In the genomic region with DNA sequence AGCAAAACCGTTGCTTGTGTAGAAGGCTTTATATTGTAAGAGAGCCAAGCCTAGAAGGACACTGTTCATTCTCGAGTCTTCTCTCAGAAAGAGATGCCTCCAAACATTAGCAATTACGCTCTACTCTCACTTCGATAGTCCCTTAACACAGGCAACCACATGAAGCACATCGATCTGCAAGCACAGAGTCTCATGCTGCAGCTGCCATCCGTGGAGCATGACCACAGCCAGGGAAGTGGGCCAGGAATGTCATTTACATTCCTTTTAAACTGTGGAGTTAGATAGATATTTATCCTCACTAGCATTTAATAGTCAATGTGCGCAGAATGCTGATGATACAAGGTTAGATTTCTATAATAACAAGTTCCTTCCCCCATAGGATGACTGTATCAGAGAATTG, we compare ENCODE assay signal across 18 mouse cellular contexts. TPM values are rescaled to one million over a fixed set of nuclear protein-coding genes. Genes with fewer than 3 reads are reported as not detected.
DNase-seq lines count a peak whose midpoint lies in the region; ATAC-seq and TF ChIP-seq lines count a peak whose summit lies in the region.
"Had no signal": no experiment of that assay in that cellular context is flagged by ENCODE, and none has a peak within 500 bp of the region (broad histone marks: within the 10 kb centered on the region; RNA-seq: fewer than 3 reads in every experiment).

No protein-coding gene starts in this region.

- H3K4me3 ChIP-seq in forebrain, embryonic 16.5 days (replicated peaks; ENCODE audit: low read length) = no peak overlapping the region
- no peak overlapping the region for H3K4me3 ChIP-seq in forebrain, embryonic 13.5 days
- no peak overlapping the region for H3K4me3 ChIP-seq in midbrain, embryonic 12.5 days
- no peak overlapping the region for H3K4me3 ChIP-seq in midbrain, embryonic 10.5 days
- no peak overlapping the region for H3K4me3 ChIP-seq in embryonic fibroblast, embryonic 13.5 days (ENCODE audit: insufficient read depth, low read length)
- no peak overlapping the region for H3K4me3 ChIP-seq in neural tube, embryonic 14.5 days (ENCODE audit: low read depth, low read length)
- H3K4me3 ChIP-seq: embryonic facial prominence, embryonic 13.5 days; intestine, embryonic 15.5 days; lung, embryonic 15.5 days had no signal

- no peaks in the 10 kb centered on the region for H3K27me3 ChIP-seq in forebrain, embryonic 16.5 days (replicated peaks; ENCODE audit: control insufficient read depth, insufficient read depth, low read length)
- H3K27me3 ChIP-seq in forebrain, embryonic 13.5 days = no peaks in the 10 kb centered on the region
- no peaks in the 10 kb centered on the region for H3K27me3 ChIP-seq in midbrain, embryonic 12.5 days
- no peaks in the 10 kb centered on the region for H3K27me3 ChIP-seq in midbrain, embryonic 10.5 days (ENCODE audit: low read depth, poor library complexity, severe bottlenecking)
- no peaks in the 10 kb centered on the region for H3K27me3 ChIP-seq in neural tube, embryonic 14.5 days (ENCODE audit: control insufficient read depth, insufficient read depth, low read length)
- H3K27me3 ChIP-seq: embryonic facial prominence, embryonic 13.5 days; intestine, embryonic 15.5 days; lung, embryonic 15.5 days had no signal

- 70% methylated on average over 7 of the region's 7 CpGs for WGBS in forebrain, embryonic 16.5 days
- 84% methylated on average over 7 of the region's 7 CpGs for WGBS in forebrain, embryonic 13.5 days
- WGBS in midbrain, embryonic 12.5 days = 85% methylated on average over 7 of the region's 7 CpGs
- WGBS in midbrain, embryonic 10.5 days = 89% methylated on average over 7 of the region's 7 CpGs
- 59% methylated on average over 7 of the region's 7 CpGs for WGBS in neural tube, embryonic 14.5 days

- no peak overlapping the region for H3K4me2 ChIP-seq in forebrain, embryonic 16.5 days (ENCODE audit: low read length)
- no peak overlapping the region for H3K4me2 ChIP-seq in forebrain, embryonic 13.5 days
- H3K4me2 ChIP-seq in midbrain, embryonic 12.5 days (replicated peaks) = no peak overlapping the region
- no peak overlapping the region for H3K4me2 ChIP-seq in neural tube, embryonic 14.5 days (ENCODE audit: low read depth, low read length)
- H3K4me2 ChIP-seq: embryonic facial prominence, embryonic 13.5 days; intestine, embryonic 15.5 days; lung, embryonic 15.5 days had no signal

- no peak overlapping the region for H3K27ac ChIP-seq in forebrain, embryonic 16.5 days (ENCODE audit: low read length)
- no peak overlapping the region for H3K27ac ChIP-seq in forebrain, embryonic 13.5 days
- H3K27ac ChIP-seq in midbrain, embryonic 12.5 days (replicated peaks) = peak overlapping the region; percentile 39
- H3K27ac ChIP-seq in midbrain, embryonic 10.5 days (replicated peaks) = no peak overlapping the region
- H3K27ac ChIP-seq in embryonic fibroblast, embryonic 13.5 days (ENCODE audit: insufficient read depth, low read length) = peak overlapping the region; percentile 7
- peak overlapping the region; percentile 13; the same call in 1 of the 2 replicates for H3K27ac ChIP-seq in neural tube, embryonic 14.5 days (ENCODE audit: low read depth, low read length)
- H3K27ac ChIP-seq: embryonic facial prominence, embryonic 13.5 days; intestine, embryonic 15.5 days; lung, embryonic 15.5 days had no signal

- no peaks in the 10 kb centered on the region for H3K9me3 ChIP-seq in forebrain, embryonic 16.5 days (ENCODE audit: control insufficient read depth, low read length)
- H3K9me3 ChIP-seq in forebrain, embryonic 13.5 days (replicated peaks) = peaks cover 4% of the 10 kb centered on the region; the same call in 1 of the 2 replicates
- H3K9me3 ChIP-seq in midbrain, embryonic 12.5 days = 0 out of 2 replicates have a peak, but pooled peaks cover 9% of the 10 kb centered on the region
- H3K9me3 ChIP-seq in midbrain, embryonic 10.5 days (replicated peaks) = no peaks in the 10 kb centered on the region; the same call in 1 of the 2 replicates
- H3K9me3 ChIP-seq in neural tube, embryonic 14.5 days (ENCODE audit: control insufficient read depth, low read length) = peaks cover 3% of the 10 kb centered on the region; the same call in 1 of the 2 replicates
- H3K9me3 ChIP-seq: G1E; intestine, embryonic 15.5 days; lung, embryonic 15.5 days had no signal

- no peak for TF ChIP-seq POLR2A in embryonic fibroblast, embryonic 13.5 days (IDR thresholded peaks at IDR 0.05; ENCODE audit: low read depth, low read length)

- H3K4me1 ChIP-seq in forebrain, embryonic 16.5 days (replicated peaks; ENCODE audit: control insufficient read depth, insufficient read depth, low read length) = peaks cover 6% of the 10 kb centered on the region
- H3K4me1 ChIP-seq in forebrain, embryonic 13.5 days = peaks cover 11% of the 10 kb centered on the region; the same call in 1 of the 2 replicates
- no peaks in the 10 kb centered on the region for H3K4me1 ChIP-seq in midbrain, embryonic 12.5 days
- H3K4me1 ChIP-seq in midbrain, embryonic 10.5 days = no peaks in the 10 kb centered on the region
- H3K4me1 ChIP-seq in embryonic fibroblast, embryonic 13.5 days (ENCODE audit: control insufficient read depth, insufficient read depth, low read length) = peaks cover 6% of the 10 kb centered on the region
- no peaks in the 10 kb centered on the region for H3K4me1 ChIP-seq in neural tube, embryonic 14.5 days (ENCODE audit: control insufficient read depth, insufficient read depth, low read length)
- H3K4me1 ChIP-seq: intestine, embryonic 15.5 days; lung, embryonic 15.5 days had no signal

- no peak for DNase-seq in midbrain, embryonic 10.5 days (ENCODE audit: low spot score)
- no peak for DNase-seq in frontal cortex, adult 2 months (ENCODE audit: extremely low spot score in 1 of 2, low spot score in 1 of 2)
- no peak for DNase-seq in right cerebral cortex, postnatal 4 days
- DNase-seq: cerebellum, adult 11 months; forebrain, postnatal 0 days; heart, postnatal 14 days; layer of hippocampus, postnatal 36 days; thymus, adult 18-20 months had no signal

- ATAC-seq in forebrain, embryonic 16.5 days = peak; percentile 58
- ATAC-seq in forebrain, embryonic 13.5 days = no peak
- ATAC-seq in midbrain, embryonic 12.5 days (ENCODE audit: low FRiP score, low read depth) = no peak
- ATAC-seq in neural tube, embryonic 14.5 days (ENCODE audit: low read depth) = peak; percentile 69; the same call in 1 of the 2 replicates
- ATAC-seq: activated CD4-positive, CD25-positive, alpha-beta regulatory T cell, adult 4 months; forebrain, postnatal 0 days; intestine, embryonic 15.5 days had no signal

- H3K9ac ChIP-seq in forebrain, embryonic 16.5 days (replicated peaks; ENCODE audit: low read depth, low read length) = no peak overlapping the region
- no peak overlapping the region for H3K9ac ChIP-seq in forebrain, embryonic 13.5 days
- H3K9ac ChIP-seq in midbrain, embryonic 12.5 days (replicated peaks) = no peak overlapping the region
- H3K9ac ChIP-seq in neural tube, embryonic 14.5 days (replicated peaks; ENCODE audit: low read depth, low read length) = no peak overlapping the region
- H3K9ac ChIP-seq: embryonic facial prominence, embryonic 13.5 days; forebrain, postnatal 0 days; intestine, embryonic 15.5 days; lung, embryonic 15.5 days had no signal

- no peaks in the 10 kb centered on the region for H3K36me3 ChIP-seq in forebrain, embryonic 16.5 days (ENCODE audit: control insufficient read depth, insufficient read depth)
- H3K36me3 ChIP-seq in forebrain, embryonic 13.5 days (ENCODE audit: poor library complexity, severe bottlenecking) = no peaks in the 10 kb centered on the region
- no peaks in the 10 kb centered on the region for H3K36me3 ChIP-seq in midbrain, embryonic 12.5 days
- no peaks in the 10 kb centered on the region for H3K36me3 ChIP-seq in midbrain, embryonic 10.5 days
- H3K36me3 ChIP-seq in neural tube, embryonic 14.5 days (ENCODE audit: control insufficient read depth, insufficient read depth, low read length) = no peaks in the 10 kb centered on the region
- H3K36me3 ChIP-seq: embryonic facial prominence, embryonic 13.5 days; intestine, embryonic 15.5 days; lung, embryonic 15.5 days had no signal

- TF ChIP-seq CTCF in embryonic fibroblast, embryonic 13.5 days (IDR thresholded peaks at IDR 0.05; ENCODE audit: borderline replicate concordance, insufficient read depth, low read length) = no peak

RNA-seq across cellular contexts. Expression of gene Gas2, which starts 21.3 kb away (rescaled TPM):
- 15.8 and 17.8 TPM in 2 replicates for polyA plus RNA-seq in forebrain, embryonic 16.5 days (2015; fragmentation: Nextera tagmentation; extraction: Ambion mirVana)
- polyA plus RNA-seq in forebrain, embryonic 13.5 days (2015; fragmentation: Nextera tagmentation; extraction: Ambion mirVana) = 22.8 and 25.0 TPM in 2 replicates
- polyA plus RNA-seq in midbrain, embryonic 12.5 days (2016; fragmentation: Nextera tagmentation; extraction: Ambion mirVana) = 30.9 and 32.7 TPM in 2 replicates
- 20.2 and 26.0 TPM in 2 replicates for polyA plus RNA-seq in midbrain, embryonic 10.5 days (2016; fragmentation: Nextera tagmentation; extraction: Ambion mirVana)
- 63.1 and 139 TPM in 2 replicates for polyA plus RNA-seq in embryonic fibroblast, embryonic 13.5 days (2011; ENCODE audit: insufficient read length, low read depth, missing spikeins)
- polyA plus RNA-seq in neural tube, embryonic 14.5 days (2014; fragmentation: Nextera tagmentation; extraction: Ambion mirVana) = 14.6 and 19.9 TPM in 2 replicates
- 9.7 and 11.5 TPM in 2 replicates for polyA plus RNA-seq in frontal cortex, adult 2 months (2012; rRNA removed)

RNA-seq across cellular contexts. Expression of gene Fancf, which starts 21.6 kb away (rescaled TPM):
- 8.5 and 9.4 TPM in 2 replicates for polyA plus RNA-seq in forebrain, embryonic 16.5 days (2015; fragmentation: Nextera tagmentation; extraction: Ambion mirVana)
- polyA plus RNA-seq in forebrain, embryonic 13.5 days (2015; fragmentation: Nextera tagmentation; extraction: Ambion mirVana) = 3.6 and 5.2 TPM in 2 replicates
- 14.9 and 17.3 TPM in 2 replicates for polyA plus RNA-seq in midbrain, embryonic 12.5 days (2016; fragmentation: Nextera tagmentation; extraction: Ambion mirVana)
- polyA plus RNA-seq in midbrain, embryonic 10.5 days (2016; fragmentation: Nextera tagmentation; extraction: Ambion mirVana) = 7.0 and 10.1 TPM in 2 replicates
- 11.5 and 15.9 TPM in 2 replicates for polyA plus RNA-seq in embryonic fibroblast, embryonic 13.5 days (2011; ENCODE audit: insufficient read length, low read depth, missing spikeins)
- polyA plus RNA-seq in neural tube, embryonic 14.5 days (2014; fragmentation: Nextera tagmentation; extraction: Ambion mirVana) = 11.0 and 13.7 TPM in 2 replicates
- polyA plus RNA-seq in frontal cortex, adult 2 months (2012; rRNA removed) = 4.8 and 5.0 TPM in 2 replicates

Comparison
In these comparisons a context has a peak if more than half of its experiments do, and no peak if none do; other contexts are left out.
1. ATAC-seq: peak in forebrain, embryonic 16.5 days (single experiment) and neural tube, embryonic 14.5 days (single experiment); none in forebrain, embryonic 13.5 days (single experiment) and midbrain, embryonic 12.5 days (single experiment).
2. H3K27ac ChIP-seq: peak in midbrain, embryonic 12.5 days (single experiment), embryonic fibroblast, embryonic 13.5 days (single experiment) and neural tube, embryonic 14.5 days (single experiment); none in forebrain, embryonic 16.5 days (single experiment), forebrain, embryonic 13.5 days (single experiment) and midbrain, embryonic 10.5 days (single experiment).